Mouse (Mus musculus): ENCODE results near the gene Wwc2.

GRCm38 (mm10) chr8:48038261-48038934 lies 47.7 kb upstream of the Wwc2 start:
- TF ChIP-seq CTCF (IDR thresholded peaks at IDR 0.05; ENCODE audit: low read depth) (no peak), EP300 (IDR thresholded peaks at IDR 0.05; ENCODE audit: low read depth) (no peak)
